Mouse (Mus musculus): ENCODE data around the gene Rap2a. TPM values are rescaled to one million over a fixed set of nuclear protein-coding genes. Genes with fewer than 3 reads are reported as not detected.

The Rap2a gene
- polyA plus RNA-seq, 1 experiment from 2014 or later = 11.8 TPM

Other genes with a start within 250 kb of the Rap2a start
- gene Mbnl2, start 202.8 kb upstream of the Rap2a start, polyA plus RNA-seq (2014; fragmentation: Nextera tagmentation; extraction: Ambion mirVana) = 62.1 and 64.9 TPM in 2 replicates

Measured in limb, embryonic 11.5 days (tissue).